Mouse (Mus musculus) kidney, embryonic 14.5 days (tissue): ENCODE measurements around the gene Rreb1. TPM values are rescaled to one million over a fixed set of nuclear protein-coding genes. Genes with fewer than 3 reads are reported as not detected.

Source experiments
- ATAC-seq: fragments of 200-750 bp; cut with Nextera tagmentation; 2 replicates; pipeline ENCODE4 v1.8.0; 2017; ENCODE audit warnings: moderate number of reproducible peaks, mild to moderate bottlenecking, moderate TSS enrichment, moderate library complexity; ENCODE audit not compliant: low FRiP score, low TSS enrichment
- H3K27ac ChIP-seq: fragments of 300-500 bp; sonication (generic); 2 replicates; pipeline ENCODE4 v1.5.1; 2014; ENCODE audit warnings: low read depth, mild to moderate bottlenecking, low read length, moderate library complexity, mixed read lengths
- H3K27me3 ChIP-seq: fragments of 300-500 bp; sonication (generic); 2 replicates; pipeline ENCODE4 v1.6.1; 2014; ENCODE audit warnings: mild to moderate bottlenecking, low read length; ENCODE audit not compliant: control insufficient read depth, insufficient read depth
- H3K36me3 ChIP-seq: fragments of 300-500 bp; sonication (generic); 2 replicates; pipeline ENCODE4 v1.6.1; 2014; ENCODE audit warnings: low read length, mixed read lengths; ENCODE audit not compliant: control insufficient read depth, insufficient read depth
- H3K4me1 ChIP-seq: fragments of 300-500 bp; sonication (generic); 2 replicates; pipeline ENCODE4 v1.6.1; 2014; ENCODE audit warnings: low read length, mixed read lengths; ENCODE audit not compliant: control insufficient read depth, insufficient read depth
- H3K4me2 ChIP-seq: fragments of 300-500 bp; sonication (generic); replicated peaks from 2 replicates; pipeline ENCODE4 v1.6.1; 2014; ENCODE audit warnings: low read depth, mild to moderate bottlenecking, low read length
- H3K4me3 ChIP-seq: fragments of 300-500 bp; sonication (generic); 2 replicates; pipeline ENCODE4 v1.5.1; 2014; ENCODE audit warnings: mild to moderate bottlenecking, low read length
- H3K9ac ChIP-seq: fragments of 300-500 bp; sonication (generic); 2 replicates; pipeline ENCODE4 v1.6.1; 2014; ENCODE audit warnings: low read depth, mild to moderate bottlenecking, low read length, moderate library complexity
- H3K9me3 ChIP-seq: fragments of 300-500 bp; sonication (generic); 2 replicates; pipeline ENCODE4 v1.6.1; 2016; ENCODE audit warnings: low read length; ENCODE audit not compliant: control insufficient read depth
- WGBS: fragments of 180-500 bp; shearing (Covaris S2); extraction: QIAGEN DNeasy Blood & Tissue Kit; methylation state at CpG from one replicate; pipeline ENCODE4 v1.1.7; 2014; 5-methylcytosine and 5-hydroxymethylcytosine counted together
- polyA plus RNA-seq: library from polyadenylated mRNA; unstranded; fragments of >200 nt; fragmentation: Nextera tagmentation; extraction: Ambion mirVana; gene quantifications from 2 replicates; pipeline ENCODE4 v1.2.1, GENCODE M21; 2014

The Rreb1 gene
- polyA plus RNA-seq, 1 experiment from 2014 or later, result 16.7 TPM

DNA sequence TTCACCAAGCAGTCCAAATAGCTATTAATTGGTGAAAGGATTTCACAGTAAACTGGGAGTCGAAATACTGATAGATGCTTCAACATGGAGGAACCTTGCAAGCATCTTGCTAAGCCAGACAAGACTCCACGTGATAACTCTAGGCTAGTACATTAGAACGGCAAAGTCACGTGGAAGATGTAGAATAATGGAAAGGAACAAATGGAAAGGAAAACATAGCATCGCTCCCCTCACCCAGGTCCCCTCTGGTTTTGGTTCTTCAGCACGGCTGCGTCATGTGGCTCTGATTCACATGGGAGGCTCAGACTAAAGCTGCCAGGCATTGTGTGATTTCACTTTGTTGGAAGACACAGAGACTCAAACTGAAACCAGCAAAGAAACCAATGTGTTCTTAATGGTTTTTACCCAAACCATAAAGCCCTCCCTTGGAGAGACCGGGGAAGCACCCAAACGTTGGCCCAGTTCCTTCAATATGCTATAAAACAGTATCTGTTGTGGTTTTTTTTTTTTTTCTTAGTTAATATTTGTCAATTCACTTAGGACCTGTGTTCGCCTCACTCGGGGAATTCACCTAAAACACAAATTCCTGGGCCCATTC is 14.6 kb downstream of the Rreb1 start:
- Histone ChIP-seq H3K4me2 (no peak overlapping the region), H3K27me3 (no peaks in the 10 kb centered on the region), H3K9me3 (no peaks in the 10 kb centered on the region), H3K36me3 (no peaks in the 10 kb centered on the region), H3K27ac (no peak overlapping the region), H3K9ac (no peak overlapping the region), H3K4me1 (no peaks in the 10 kb centered on the region), H3K4me3 (no peak overlapping the region)
- ATAC-seq, result no peak
- WGBS, result 92% methylated on average over 11 of the region's 11 CpGs

DNA sequence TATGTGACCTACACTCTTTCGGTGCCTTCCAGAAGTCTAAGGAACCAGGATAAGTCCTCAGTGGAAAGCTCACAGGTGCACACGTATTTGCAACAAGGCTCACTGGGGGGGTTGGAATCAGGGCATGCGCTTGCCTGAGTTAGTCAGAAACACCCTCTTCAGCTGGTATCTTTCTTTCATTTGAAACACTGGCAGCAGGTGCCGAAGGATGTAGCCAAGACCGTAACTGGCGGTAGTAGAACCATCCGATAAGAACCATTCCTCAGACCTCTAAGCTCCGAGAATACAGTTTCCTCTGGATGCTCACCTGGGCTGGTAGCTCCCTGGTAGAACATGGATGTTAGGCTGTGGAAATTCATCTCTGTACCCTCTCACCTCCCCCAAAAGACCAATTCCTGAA is 20.6 kb downstream of the Rreb1 start:
- Histone ChIP-seq H3K36me3 (no peaks in the 10 kb centered on the region), H3K27me3 (no peaks in the 10 kb centered on the region), H3K4me3 (no peak overlapping the region), H3K9ac (no peak overlapping the region), H3K4me1 (no peaks in the 10 kb centered on the region), H3K9me3 (no peaks in the 10 kb centered on the region), H3K4me2 (no peak overlapping the region), H3K27ac (no peak overlapping the region)
- 96% methylated on average over 8 of the region's 8 CpGs for WGBS
- no peak for ATAC-seq

DNA sequence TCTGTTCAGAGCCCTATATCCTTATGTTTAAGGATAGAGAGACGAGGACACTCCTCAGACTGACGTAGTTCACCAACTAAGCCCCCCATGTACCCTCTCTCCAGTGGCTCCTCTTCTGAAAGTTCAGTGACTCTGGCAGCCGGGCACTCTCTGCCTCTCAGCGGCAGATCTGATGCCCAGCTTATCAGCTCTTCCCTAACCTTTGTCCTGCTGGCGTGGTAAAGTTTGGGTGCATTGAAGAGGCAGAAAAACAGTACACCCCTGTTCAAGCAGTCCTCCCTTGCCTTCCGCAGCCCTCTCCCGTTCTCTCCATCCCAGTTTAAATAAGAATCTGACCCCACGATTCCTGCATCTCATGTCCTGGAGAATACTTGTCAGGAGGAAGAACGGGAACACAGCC is 21.2 kb downstream of the Rreb1 start:
- no peak overlapping the region for H3K4me3 ChIP-seq
- H3K27ac ChIP-seq, result no peak overlapping the region
- H3K9me3 ChIP-seq, result no peaks in the 10 kb centered on the region
- H3K4me1 ChIP-seq, result no peaks in the 10 kb centered on the region
- no peaks in the 10 kb centered on the region for H3K36me3 ChIP-seq
- no peak for ATAC-seq
- 89% methylated on average over 9 of the region's 9 CpGs for WGBS
- no peaks in the 10 kb centered on the region for H3K27me3 ChIP-seq
- H3K9ac ChIP-seq, result no peak overlapping the region
- no peak overlapping the region for H3K4me2 ChIP-seq

DNA sequence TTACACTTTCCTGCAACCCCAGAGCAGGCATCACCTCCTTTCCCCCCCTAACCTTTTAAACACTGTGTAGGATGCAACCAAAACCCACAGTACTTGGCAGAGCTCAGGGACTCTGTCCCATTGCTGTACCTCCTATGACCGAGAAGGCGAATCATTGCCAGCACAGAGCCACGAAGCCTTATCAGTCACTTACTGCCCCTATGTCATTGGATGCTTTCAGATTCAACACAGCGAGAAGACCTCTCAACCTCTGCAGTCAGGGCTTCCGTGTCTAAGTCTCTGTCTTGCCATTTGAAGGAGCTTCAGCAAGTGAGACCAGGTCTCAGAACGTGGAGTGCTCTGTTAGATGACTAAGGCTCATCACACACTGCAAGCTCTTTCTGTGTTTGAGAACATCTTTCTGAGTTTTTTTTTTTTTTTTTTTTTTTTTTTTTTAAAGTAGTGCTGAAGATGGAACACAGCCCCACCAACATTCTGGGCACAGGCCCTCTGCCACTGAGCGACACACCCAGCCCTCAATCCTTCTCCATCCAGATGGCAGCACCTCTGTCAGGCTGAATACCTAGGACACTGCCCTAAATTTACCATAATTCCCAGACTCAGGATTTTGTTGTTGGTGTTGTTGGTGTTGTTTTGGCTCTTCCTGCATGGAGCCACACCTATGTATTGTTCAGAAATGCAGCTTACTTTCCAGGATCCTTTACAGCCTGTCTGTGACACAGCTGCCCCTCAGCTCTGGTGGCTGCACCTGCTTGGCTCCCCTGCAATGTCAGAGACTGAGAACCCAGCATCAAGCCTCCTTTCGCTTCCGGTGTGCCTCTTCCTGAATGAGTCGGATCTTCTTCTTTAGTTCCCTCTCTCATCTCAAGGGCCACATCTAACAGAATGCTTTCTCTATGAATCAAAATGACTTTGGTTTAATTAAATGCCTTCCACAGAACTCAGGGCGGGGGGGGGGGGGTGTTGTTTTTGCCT is 23.2 kb downstream of the Rreb1 start:
- H3K9ac ChIP-seq, result no peak overlapping the region
- no peak overlapping the region for H3K27ac ChIP-seq
- H3K27me3 ChIP-seq, result no peaks in the 10 kb centered on the region
- no peak overlapping the region for H3K4me2 ChIP-seq
- no peaks in the 10 kb centered on the region for H3K4me1 ChIP-seq
- 66% methylated on average over 11 of the region's 11 CpGs for WGBS
- no peaks in the 10 kb centered on the region for H3K36me3 ChIP-seq
- no peak overlapping the region for H3K4me3 ChIP-seq
- no peaks in the 10 kb centered on the region for H3K9me3 ChIP-seq
- ATAC-seq, result no peak

DNA sequence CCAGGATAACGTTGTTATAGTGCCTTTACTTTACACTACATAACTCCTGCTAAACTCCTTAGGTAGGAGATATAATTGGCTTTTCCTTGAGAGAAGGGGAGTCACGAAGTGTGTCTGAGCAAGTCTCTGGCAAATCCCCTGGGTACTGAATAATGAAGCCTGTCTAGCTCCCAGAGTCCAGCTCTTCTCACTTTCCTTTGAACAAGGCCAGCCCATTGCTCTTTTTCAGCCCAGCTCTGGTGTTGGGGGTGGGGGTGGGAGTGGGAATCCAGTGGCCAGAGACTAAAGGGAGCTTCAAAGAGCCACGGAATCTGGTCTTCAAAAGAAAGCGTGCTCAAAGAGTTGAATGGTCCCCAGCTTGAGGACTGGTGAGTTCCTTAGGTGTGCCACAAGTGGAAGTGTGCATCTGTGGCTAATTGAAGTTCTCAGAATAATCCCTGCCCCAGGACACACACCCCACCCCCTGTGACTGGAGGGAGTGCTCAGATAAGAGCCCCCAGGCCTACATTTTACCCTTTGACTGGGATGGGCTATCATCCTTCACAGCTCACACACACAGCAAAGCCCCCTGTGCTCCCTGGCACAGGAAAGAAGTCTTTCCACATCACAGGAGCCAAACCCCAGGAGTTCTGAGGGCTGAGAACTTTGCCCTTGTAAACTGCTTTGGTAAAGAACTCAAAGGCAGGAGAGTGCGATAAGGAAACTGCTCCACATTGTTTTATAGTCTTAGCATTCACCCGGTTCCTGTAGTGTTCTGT is 24.2 kb downstream of the Rreb1 start:
- no peaks in the 10 kb centered on the region for H3K9me3 ChIP-seq
- H3K9ac ChIP-seq, result no peak overlapping the region
- H3K4me2 ChIP-seq, result no peak overlapping the region
- no peaks in the 10 kb centered on the region for H3K36me3 ChIP-seq
- H3K4me1 ChIP-seq, result no peaks in the 10 kb centered on the region
- H3K27ac ChIP-seq, result no peak overlapping the region
- no peaks in the 10 kb centered on the region for H3K27me3 ChIP-seq
- no peak for ATAC-seq
- no peak overlapping the region for H3K4me3 ChIP-seq
- WGBS, result 18% methylated on average over 6 of the region's 6 CpGs

DNA sequence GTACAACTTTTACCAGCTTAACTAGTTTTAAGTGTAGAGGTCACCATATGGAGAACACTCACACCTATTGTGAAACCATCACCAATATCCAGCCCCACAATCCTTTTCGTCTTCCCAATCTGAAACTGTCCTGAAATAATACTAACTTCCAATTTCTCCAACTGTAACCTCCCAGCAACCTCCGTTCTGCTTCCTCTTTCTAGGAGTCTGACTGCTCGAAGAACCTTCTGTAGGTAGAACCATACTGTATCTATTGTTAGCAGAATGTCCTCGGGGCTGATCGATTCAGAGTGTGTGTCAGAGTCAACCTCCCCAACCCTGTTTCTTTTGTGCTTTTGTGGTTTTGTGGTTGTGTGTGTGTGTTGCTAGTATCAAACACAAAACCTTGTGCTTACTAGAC is 25.0 kb downstream of the Rreb1 start:
- H3K36me3 ChIP-seq, result no peaks in the 10 kb centered on the region
- H3K9ac ChIP-seq, result no peak overlapping the region
- H3K9me3 ChIP-seq, result no peaks in the 10 kb centered on the region
- WGBS, result 85% methylated on average over 5 of the region's 5 CpGs
- no peak overlapping the region for H3K27ac ChIP-seq
- ATAC-seq, result no peak
- H3K27me3 ChIP-seq, result no peaks in the 10 kb centered on the region
- no peak overlapping the region for H3K4me2 ChIP-seq
- H3K4me1 ChIP-seq, result no peaks in the 10 kb centered on the region
- H3K4me3 ChIP-seq, result no peak overlapping the region

DNA sequence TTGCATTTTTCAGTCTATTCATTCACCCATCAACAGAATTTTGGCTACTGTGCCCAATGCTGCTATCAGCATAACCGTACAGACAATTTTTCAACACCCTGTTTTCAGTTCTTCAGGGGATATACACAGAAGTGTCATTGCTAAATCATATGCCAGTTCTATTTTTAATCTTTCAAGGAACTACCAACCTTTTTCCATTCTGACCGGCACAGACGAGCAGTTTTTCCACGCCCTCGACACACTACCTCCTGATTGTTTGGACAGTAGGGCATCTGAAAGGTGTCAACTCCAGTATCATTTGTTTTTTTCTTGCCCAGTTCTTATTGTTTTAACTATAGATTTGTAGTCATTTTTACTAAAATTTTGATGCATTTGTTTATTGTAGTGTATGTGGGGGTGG is 25.8 kb downstream of the Rreb1 start:
- Histone ChIP-seq H3K9ac (no peak overlapping the region), H3K4me2 (no peak overlapping the region), H3K27ac (no peak overlapping the region), H3K4me1 (no peaks in the 10 kb centered on the region), H3K27me3 (no peaks in the 10 kb centered on the region), H3K9me3 (no peaks in the 10 kb centered on the region), H3K4me3 (no peak overlapping the region), H3K36me3 (no peaks in the 10 kb centered on the region)
- WGBS, result 80% methylated on average over 5 of the region's 5 CpGs
- no peak for ATAC-seq

DNA sequence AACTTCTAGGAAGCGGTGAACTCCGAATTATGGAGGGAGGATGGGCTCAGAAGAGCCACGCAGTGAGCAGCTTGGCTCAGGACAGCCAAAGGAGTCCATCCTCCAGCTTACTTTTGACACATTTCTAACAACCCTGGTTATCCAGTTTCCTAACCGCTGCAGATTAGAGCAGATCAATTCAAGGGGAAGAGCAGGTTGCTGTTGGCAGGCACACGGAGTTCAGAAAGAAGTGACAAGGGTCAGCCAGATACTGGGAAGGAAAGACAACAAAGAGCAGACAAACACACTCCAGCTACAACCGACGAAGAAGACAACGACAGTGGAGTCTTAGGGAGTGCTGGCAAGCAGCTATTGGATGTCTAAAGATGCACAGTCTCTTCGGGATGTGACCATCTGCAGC is 36.8 kb downstream of the Rreb1 start:
- Histone ChIP-seq H3K4me2 (no peak overlapping the region), H3K9me3 (no peaks in the 10 kb centered on the region), H3K4me3 (no peak overlapping the region), H3K36me3 (no peaks in the 10 kb centered on the region), H3K27me3 (no peaks in the 10 kb centered on the region), H3K9ac (no peak overlapping the region), H3K27ac (no peak overlapping the region), H3K4me1 (no peaks in the 10 kb centered on the region)
- WGBS, result 80% methylated on average over 9 of the region's 9 CpGs
- ATAC-seq, result no peak

DNA sequence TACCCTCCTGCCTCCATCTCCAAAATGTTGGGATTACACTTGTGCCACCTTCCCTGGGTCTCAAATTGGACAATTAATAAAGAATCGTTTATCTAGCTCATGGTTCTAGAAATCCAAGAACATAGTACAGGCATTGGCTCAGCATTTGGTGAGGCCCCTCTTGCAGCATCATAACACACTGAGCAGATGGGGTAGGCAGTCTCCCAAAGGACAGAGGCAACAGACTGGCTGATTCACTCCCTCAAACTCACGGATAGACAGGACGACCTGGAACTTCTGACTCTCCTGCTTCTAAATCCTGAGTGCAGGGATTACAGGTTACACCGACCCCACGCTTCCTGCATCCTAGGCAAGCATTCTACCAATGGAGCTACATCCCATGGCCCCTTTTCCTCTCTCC is 38.5 kb downstream of the Rreb1 start:
- no peak for ATAC-seq
- Histone ChIP-seq H3K4me3 (no peak overlapping the region), H3K4me2 (no peak overlapping the region), H3K27ac (no peak overlapping the region), H3K9me3 (no peaks in the 10 kb centered on the region), H3K27me3 (no peaks in the 10 kb centered on the region), H3K4me1 (no peaks in the 10 kb centered on the region), H3K36me3 (no peaks in the 10 kb centered on the region), H3K9ac (no peak overlapping the region)
- WGBS, result 84% methylated on average over 5 of the region's 5 CpGs
